ENCODE assay signal across 13 mouse cellular contexts in the genomic region with DNA sequence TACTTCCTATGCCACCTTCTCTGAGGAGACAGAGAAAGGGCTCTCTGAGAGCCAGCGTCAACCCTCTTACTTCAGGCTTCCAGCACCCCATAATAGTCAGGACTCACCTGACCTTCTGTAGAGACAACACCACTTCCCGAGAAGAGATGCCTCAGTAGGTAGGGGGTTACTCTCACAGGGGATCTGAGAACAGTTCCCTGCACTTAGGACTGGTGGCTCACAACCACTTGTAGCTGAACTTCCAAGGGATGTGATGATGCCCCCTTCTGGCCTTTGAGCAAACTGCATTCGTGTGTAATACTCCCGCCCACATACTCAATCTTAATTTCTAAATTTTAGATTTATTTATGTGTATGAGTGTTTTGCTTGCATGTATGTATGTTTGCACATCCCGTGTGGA. TPM values are rescaled to one million over a fixed set of nuclear protein-coding genes. Genes with fewer than 3 reads are reported as not detected.
DNase-seq lines count a peak whose midpoint lies in the region; ATAC-seq and TF ChIP-seq lines count a peak whose summit lies in the region.
"Had no signal": no experiment of that assay in that cellular context is flagged by ENCODE, and none has a peak within 500 bp of the region (broad histone marks: within the 10 kb centered on the region; RNA-seq: fewer than 3 reads in every experiment).

No protein-coding gene starts in this region.

- H3K27ac ChIP-seq in heart, embryonic 13.5 days (replicated peaks): peak overlapping the region; percentile 97
- H3K27ac ChIP-seq in spleen, adult 2 months (ENCODE audit: insufficient read depth, low read length): no peak overlapping the region
- no peak overlapping the region for H3K27ac ChIP-seq in embryonic facial prominence, embryonic 11.5 days (replicated peaks; ENCODE audit: low read depth, low read length)
- peak overlapping the region; percentile 50; the same call in 1 of the 2 replicates for H3K27ac ChIP-seq in stomach, postnatal 0 days (replicated peaks)
- H3K27ac ChIP-seq: liver, embryonic 15.5 days; neural tube, embryonic 12.5 days had no signal

- no peaks in the 10 kb centered on the region for H3K27me3 ChIP-seq in heart, embryonic 13.5 days (replicated peaks)
- H3K27me3 ChIP-seq in spleen, adult 2 months (ENCODE audit: control insufficient read depth, insufficient read depth, low read length): no peaks in the 10 kb centered on the region
- H3K27me3 ChIP-seq in embryonic facial prominence, embryonic 11.5 days (ENCODE audit: control insufficient read depth, insufficient read depth, low read length): no peaks in the 10 kb centered on the region
- no peaks in the 10 kb centered on the region for H3K27me3 ChIP-seq in stomach, postnatal 0 days (ENCODE audit: control insufficient read depth, insufficient read depth, low read length)
- H3K27me3 ChIP-seq: Patski had no signal

- intact Hi-C loops in heart, postnatal 14 days (cut with DNase I): no loop called here

- H3K4me2 ChIP-seq in heart, embryonic 13.5 days: peak overlapping the region; percentile 71
- H3K4me2 ChIP-seq in embryonic facial prominence, embryonic 11.5 days (ENCODE audit: low read depth, low read length): no peak overlapping the region
- no peak overlapping the region for H3K4me2 ChIP-seq in stomach, postnatal 0 days (replicated peaks; ENCODE audit: low read depth)

- TF ChIP-seq EP300 in stomach, postnatal 0 days (optimal IDR thresholded peaks at IDR 0.05): no peak

- 74% methylated on average over 5 of the region's 5 CpGs for WGBS in heart, embryonic 13.5 days
- WGBS in spleen, adult 2 months: 86% methylated on average over 5 of the region's 5 CpGs
- 76% methylated on average over 5 of the region's 5 CpGs for WGBS in embryonic facial prominence, embryonic 11.5 days
- 82% methylated on average over 5 of the region's 5 CpGs for WGBS in stomach, postnatal 0 days

- H3K9ac ChIP-seq in heart, embryonic 13.5 days: no peak overlapping the region
- no peak overlapping the region for H3K9ac ChIP-seq in embryonic facial prominence, embryonic 11.5 days (replicated peaks; ENCODE audit: low read length)
- no peak overlapping the region for H3K9ac ChIP-seq in stomach, postnatal 0 days (ENCODE audit: low read length)
- H3K9ac ChIP-seq: liver, embryonic 15.5 days; neural tube, embryonic 12.5 days had no signal

- H3K4me1 ChIP-seq in heart, embryonic 13.5 days: peaks cover 43% of the 10 kb centered on the region
- H3K4me1 ChIP-seq in spleen, adult 2 months (ENCODE audit: control insufficient read depth, insufficient read depth, insufficient read length): peaks cover 14% of the 10 kb centered on the region
- peaks cover 7% of the 10 kb centered on the region; the same call in 1 of the 2 replicates for H3K4me1 ChIP-seq in embryonic facial prominence, embryonic 11.5 days (ENCODE audit: control insufficient read depth, insufficient read depth, low read length)
- peaks cover 9% of the 10 kb centered on the region for H3K4me1 ChIP-seq in stomach, postnatal 0 days (replicated peaks; ENCODE audit: control insufficient read depth, insufficient read depth)

- H3K9me3 ChIP-seq in heart, embryonic 13.5 days: no peaks in the 10 kb centered on the region
- no peaks in the 10 kb centered on the region for H3K9me3 ChIP-seq in embryonic facial prominence, embryonic 11.5 days (replicated peaks; ENCODE audit: control insufficient read depth, low read length)
- H3K9me3 ChIP-seq in stomach, postnatal 0 days (ENCODE audit: control insufficient read depth, low read length): no peaks in the 10 kb centered on the region
- H3K9me3 ChIP-seq: liver, embryonic 15.5 days; neural tube, embryonic 12.5 days had no signal

- ATAC-seq in heart, embryonic 13.5 days (ENCODE audit: extremely low read depth, insufficient number of reproducible peaks, low FRiP score, low TSS enrichment): no peak
- ATAC-seq in embryonic facial prominence, embryonic 11.5 days (replicated peaks; ENCODE audit: insufficient number of reproducible peaks, low FRiP score, low TSS enrichment, low read depth): no peak
- ATAC-seq in stomach, postnatal 0 days (ENCODE audit: low FRiP score, low TSS enrichment): no peak
- ATAC-seq in erythroblast, adult 5-6 weeks (replicated peaks; ENCODE audit: low FRiP score, poor library complexity, severe bottlenecking): no peak
- ATAC-seq: Patski had no signal

- TF ChIP-seq POLR2A in spleen, adult 2 months (IDR thresholded peaks at IDR 0.05; ENCODE audit: low read depth, low read length): no peak

- no peaks in the 10 kb centered on the region for H3K36me3 ChIP-seq in heart, embryonic 13.5 days
- H3K36me3 ChIP-seq in spleen, adult 2 months (ENCODE audit: control insufficient read depth, insufficient read depth, low read length): no peaks in the 10 kb centered on the region
- H3K36me3 ChIP-seq in embryonic facial prominence, embryonic 11.5 days (replicated peaks; ENCODE audit: control insufficient read depth, insufficient read depth, low read depth, low read length): no peaks in the 10 kb centered on the region
- no peaks in the 10 kb centered on the region for H3K36me3 ChIP-seq in stomach, postnatal 0 days (ENCODE audit: control insufficient read depth, insufficient read depth, low read length)
- H3K36me3 ChIP-seq: liver, embryonic 15.5 days; neural tube, embryonic 12.5 days had no signal

- no peak for DNase-seq in heart, postnatal 14 days
- no peak for DNase-seq in spleen, adult 2 months (ENCODE audit: low read depth in 1 of 2, low spot score in 2 of 2)
- no peak for DNase-seq in spleen, adult 18-20 months
- DNase-seq in embryonic facial prominence, embryonic 11.5 days (ENCODE audit: low spot score): peak; percentile 55
- peak; percentile 38 for DNase-seq in stomach, postnatal 0 days (ENCODE audit: low spot score)
- no peak for DNase-seq in cerebellum, postnatal 25 days
- DNase-seq: kidney, adult 8-10 months had no signal

- no peak overlapping the region; the same call in 1 of the 2 replicates for H3K4me3 ChIP-seq in heart, embryonic 13.5 days
- no peak overlapping the region for H3K4me3 ChIP-seq in spleen, adult 2 months (ENCODE audit: extremely low read depth, insufficient read depth, insufficient read length)
- H3K4me3 ChIP-seq in embryonic facial prominence, embryonic 11.5 days (ENCODE audit: low read depth, low read length): no peak overlapping the region
- no peak overlapping the region for H3K4me3 ChIP-seq in stomach, postnatal 0 days (ENCODE audit: low read depth, low read length)
- H3K4me3 ChIP-seq: neural tube, embryonic 12.5 days had no signal

- TF ChIP-seq CTCF in spleen, adult 2 months (IDR thresholded peaks at IDR 0.05; ENCODE audit: extremely low read depth, insufficient read depth, insufficient read length, insufficient replicate concordance): peak; percentile 24; the same call in 1 of the 2 replicates
- peak; percentile 68 for TF ChIP-seq CTCF in stomach, postnatal 0 days (IDR thresholded peaks at IDR 0.05; ENCODE audit: low read depth)

RNA-seq across cellular contexts. Expression of gene Nanos3, which starts 8.5 kb away (rescaled TPM):
- 1.9 and 2.8 TPM in 2 replicates for polyA plus RNA-seq in heart, embryonic 13.5 days (2015; fragmentation: Nextera tagmentation; extraction: Ambion mirVana)
- total RNA-seq in heart, postnatal 14 days (2021): 1 to 10 TPM; 1.8 to 2.0 TPM
- polyA plus RNA-seq in spleen, adult 2 months (2012; rRNA removed): 1.2 TPM in 1 of 2 replicates, not detected in the other
- polyA plus RNA-seq in embryonic facial prominence, embryonic 11.5 days (2014; fragmentation: Nextera tagmentation; extraction: Ambion mirVana): 3.9 and 4.7 TPM in 2 replicates
- polyA plus RNA-seq in stomach, postnatal 0 days (2015; fragmentation: Nextera tagmentation; extraction: Ambion mirVana): 2.0 and 4.4 TPM in 2 replicates
- total RNA-seq in erythroblast, adult 5-6 weeks (2015; ENCODE audit: low replicate concordance): not detected in 2 replicates
- not detected in 2 replicates for total RNA-seq in erythroblast, adult 5-6 weeks (2017; ENCODE audit: low replicate concordance)
- polyA plus RNA-seq: erythroblast, embryonic 14.5 days had no signal

RNA-seq across cellular contexts. Expression of gene Zswim4, which starts 43.3 kb away (rescaled TPM):
- polyA plus RNA-seq in heart, embryonic 13.5 days (2015; fragmentation: Nextera tagmentation; extraction: Ambion mirVana): 9.1 and 9.3 TPM in 2 replicates
- total RNA-seq in heart, postnatal 14 days (2021): 10 to 100 TPM in 1 of 2 experiments, 1 to 10 TPM in 1; 9.1 to 10.1 TPM
- polyA plus RNA-seq in spleen, adult 2 months (2012; rRNA removed): 11.3 and 17.5 TPM in 2 replicates
- 15.3 and 16.9 TPM in 2 replicates for polyA plus RNA-seq in embryonic facial prominence, embryonic 11.5 days (2014; fragmentation: Nextera tagmentation; extraction: Ambion mirVana)
- polyA plus RNA-seq in stomach, postnatal 0 days (2015; fragmentation: Nextera tagmentation; extraction: Ambion mirVana): 8.0 and 9.7 TPM in 2 replicates
- total RNA-seq in erythroblast, adult 5-6 weeks (2015; ENCODE audit: low replicate concordance): 3.1 and 3.5 TPM in 2 replicates
- total RNA-seq in erythroblast, adult 5-6 weeks (2017; ENCODE audit: low replicate concordance): 6.3 and 7.4 TPM in 2 replicates

RNA-seq across cellular contexts. Expression of gene 4930432K21Rik, which starts 45.7 kb away (rescaled TPM):
- 0.82 and 0.88 TPM in 2 replicates for polyA plus RNA-seq in heart, embryonic 13.5 days (2015; fragmentation: Nextera tagmentation; extraction: Ambion mirVana)
- total RNA-seq in heart, postnatal 14 days (2021): under 1 TPM; 0.33 to 0.37 TPM
- polyA plus RNA-seq in spleen, adult 2 months (2012; rRNA removed): 1.4 TPM in 2 replicates
- 0.53 and 0.67 TPM in 2 replicates for polyA plus RNA-seq in embryonic facial prominence, embryonic 11.5 days (2014; fragmentation: Nextera tagmentation; extraction: Ambion mirVana)
- polyA plus RNA-seq in stomach, postnatal 0 days (2015; fragmentation: Nextera tagmentation; extraction: Ambion mirVana): 0.28 and 0.40 TPM in 2 replicates
- not detected in 2 replicates for total RNA-seq in erythroblast, adult 5-6 weeks (2015; ENCODE audit: low replicate concordance)
- 0.43 TPM in 1 of 2 replicates, not detected in the other for total RNA-seq in erythroblast, adult 5-6 weeks (2017; ENCODE audit: low replicate concordance)
- polyA plus RNA-seq: erythroblast, embryonic 14.5 days had no signal

RNA-seq across cellular contexts. Expression of gene Cc2d1a, which starts 45.8 kb away (rescaled TPM):
- 14.5 and 15.3 TPM in 2 replicates for polyA plus RNA-seq in heart, embryonic 13.5 days (2015; fragmentation: Nextera tagmentation; extraction: Ambion mirVana)
- 10 to 100 TPM; 12.8 to 13.5 TPM for total RNA-seq in heart, postnatal 14 days (2021)
- 21.0 and 26.6 TPM in 2 replicates for polyA plus RNA-seq in spleen, adult 2 months (2012; rRNA removed)
- polyA plus RNA-seq in embryonic facial prominence, embryonic 11.5 days (2014; fragmentation: Nextera tagmentation; extraction: Ambion mirVana): 9.5 and 10.0 TPM in 2 replicates
- polyA plus RNA-seq in stomach, postnatal 0 days (2015; fragmentation: Nextera tagmentation; extraction: Ambion mirVana): 15.8 and 17.5 TPM in 2 replicates
- total RNA-seq in erythroblast, adult 5-6 weeks (2015; ENCODE audit: low replicate concordance): 4.2 and 7.3 TPM in 2 replicates
- total RNA-seq in erythroblast, adult 5-6 weeks (2017; ENCODE audit: low replicate concordance): 0.60 and 2.5 TPM in 2 replicates

RNA-seq across cellular contexts. Expression of gene D8Ertd738e, which starts 56.0 kb away (rescaled TPM):
- 276 and 328 TPM in 2 replicates for polyA plus RNA-seq in heart, embryonic 13.5 days (2015; fragmentation: Nextera tagmentation; extraction: Ambion mirVana)
- total RNA-seq in heart, postnatal 14 days (2021): 100 to 1,000 TPM; 213 to 217 TPM
- 68.3 and 88.3 TPM in 2 replicates for polyA plus RNA-seq in spleen, adult 2 months (2012; rRNA removed)
- polyA plus RNA-seq in embryonic facial prominence, embryonic 11.5 days (2014; fragmentation: Nextera tagmentation; extraction: Ambion mirVana): 322 and 340 TPM in 2 replicates
- 299 and 309 TPM in 2 replicates for polyA plus RNA-seq in stomach, postnatal 0 days (2015; fragmentation: Nextera tagmentation; extraction: Ambion mirVana)
- total RNA-seq in erythroblast, adult 5-6 weeks (2015; ENCODE audit: low replicate concordance): 53.7 and 79.2 TPM in 2 replicates
- 25.5 and 34.4 TPM in 2 replicates for total RNA-seq in erythroblast, adult 5-6 weeks (2017; ENCODE audit: low replicate concordance)

Comparison
In these comparisons a context has a peak if more than half of its experiments do, and no peak if none do; other contexts are left out.
1. H3K27ac ChIP-seq: peak in heart, embryonic 13.5 days (single experiment) and stomach, postnatal 0 days (single experiment); none in spleen, adult 2 months (single experiment) and embryonic facial prominence, embryonic 11.5 days (single experiment).
2. DNase-seq: peak in embryonic facial prominence, embryonic 11.5 days (single experiment) and stomach, postnatal 0 days (single experiment); none in heart, postnatal 14 days (0 of 2), spleen, adult 2 months (0 of 2), spleen, adult 18-20 months (0 of 2) and cerebellum, postnatal 25 days (0 of 2).